Mouse (Mus musculus) gastrocnemius, adult 18-20 months (tissue): ENCODE measurements around the gene Tsr3. TPM values are rescaled to one million over a fixed set of nuclear protein-coding genes. Genes with fewer than 3 reads are reported as not detected.

Experiments used
- DNase-seq: peaks from one replicate; pipeline ENCODE4 v3.0.0; 2021; ENCODE audit warnings: low spot score
- microRNA-seq: library from miRNA; unstranded; fragments of <30 nt; microRNA quantifications from one replicate; pipeline ENCODE4 v1.2.0, GENCODE M21; 2021
- total RNA-seq, 2 experiments: library from RNA; stranded (reverse); gene quantifications; 2 replicates each; pipeline ENCODE4 v1.2.3; 2021

Gene Tsr3
- total RNA-seq, 2 experiments from 2014 or later: 16.7 to 18.3 TPM

- no peak for DNase-seq
Observed at GRCm38 (mm10) chr17:25290411-25290810, 50.4 kb downstream of the Tsr3 start.

Small RNA genes lying within 50 kb of the gene (microRNA-seq; reads per million reads assigned to microRNA genes)
- not detected for gene Mir3547

Other genes starting within 250 kb of the Tsr3 start
- 1 to 10 TPM; 6.8 to 7.6 TPM for gene Cramp1l, start 224.4 kb upstream of the Tsr3 start, total RNA-seq
- 1 to 10 TPM; 1.9 to 2.1 TPM for gene Ift140, start 224.1 kb upstream of the Tsr3 start, total RNA-seq
- 10 to 100 TPM; 10.8 to 18.8 TPM for gene Tmem204, start 156.6 kb upstream of the Tsr3 start, total RNA-seq
- 1 to 10 TPM; 4.0 to 6.0 TPM for gene Telo2, start 124.2 kb upstream of the Tsr3 start, total RNA-seq
- 1 to 10 TPM; 1.1 to 1.5 TPM for gene Ptx4, start 119.4 kb upstream of the Tsr3 start, total RNA-seq
- gene Clcn7, start 106.8 kb upstream of the Tsr3 start, total RNA-seq: 10 to 100 TPM; 15.0 to 16.0 TPM
- not detected for gene Ccdc154, start 77.7 kb upstream of the Tsr3 start, total RNA-seq
- gene Gm38655, start 64.7 kb upstream of the Tsr3 start, total RNA-seq: not detected
- 10 to 100 TPM; 12.7 to 14.5 TPM for gene BC003965, start 55.6 kb upstream of the Tsr3 start, total RNA-seq
- 1 to 10 TPM; 5.3 to 5.8 TPM for gene Unkl, start 51.8 kb upstream of the Tsr3 start, total RNA-seq
- 10 to 100 TPM; 14.1 to 15.6 TPM for gene Gnptg, start within 50 bp of the Tsr3 start, total RNA-seq
- gene Baiap3, start 16.2 kb downstream of the Tsr3 start, total RNA-seq: under 1 TPM; 0.14 to 0.21 TPM
- gene Ube2i, start 34.5 kb downstream of the Tsr3 start, total RNA-seq: 10 to 100 TPM; 57.0 to 61.5 TPM
- gene Prss34, start 58.2 kb downstream of the Tsr3 start, total RNA-seq: under 1 TPM; 0.55 to 0.66 TPM
- gene Prss28, start 68.5 kb downstream of the Tsr3 start, total RNA-seq: not detected
- gene Prss29, start 78.5 kb downstream of the Tsr3 start, total RNA-seq: not detected
- gene Tpsab1, start 105.4 kb downstream of the Tsr3 start, total RNA-seq: 1 to 10 TPM; 2.0 to 3.4 TPM
- 1 to 10 TPM; 4.7 to 5.8 TPM for gene Tpsb2, start 126.1 kb downstream of the Tsr3 start, total RNA-seq
- under 1 TPM; 0.30 to 0.31 TPM for gene Tpsg1, start 129.1 kb downstream of the Tsr3 start, total RNA-seq
- gene Cacna1h, start 193.6 kb downstream of the Tsr3 start, total RNA-seq: 1 to 10 TPM in 1 of 2 experiments, under 1 TPM in 1; 0.81 to 1.1 TPM
- gene Tekt4, start 214.4 kb downstream of the Tsr3 start, total RNA-seq: not detected